Mouse (Mus musculus) embryonic facial prominence, embryonic 14.5 days (tissue): ENCODE data around the gene 2210011C24Rik. TPM values are rescaled to one million over a fixed set of nuclear protein-coding genes. Genes with fewer than 3 reads are reported as not detected.
A peak's percentile ranks its signal among the peaks of the same experiment; 100 is the strongest.

Experiments used
- ATAC-seq: fragments of 200-750 bp; cut with Nextera tagmentation; 2 replicates; pipeline ENCODE4 v1.8.0; 2017; ENCODE audit warnings: low read depth, moderate number of reproducible peaks, moderate TSS enrichment
- DNase-seq: peaks from one replicate; pipeline ENCODE4 v3.0.0-alpha.2; 2015; ENCODE audit warnings: low spot score
- H3K27ac ChIP-seq: fragments of 300-500 bp; sonication (generic); replicated peaks from 2 replicates; pipeline ENCODE4 v1.5.1; 2014; ENCODE audit warnings: low read depth, mild to moderate bottlenecking, low read length, moderate library complexity
- H3K27me3 ChIP-seq: fragments of 300-500 bp; sonication (generic); replicated peaks from 2 replicates; pipeline ENCODE4 v1.6.1; 2014; ENCODE audit warnings: low read length; ENCODE audit not compliant: control insufficient read depth, insufficient read depth
- H3K36me3 ChIP-seq: fragments of 300-500 bp; sonication (generic); 2 replicates; pipeline ENCODE4 v1.6.1; 2014; ENCODE audit warnings: low read length, mixed read lengths; ENCODE audit not compliant: control insufficient read depth, insufficient read depth
- H3K4me1 ChIP-seq: fragments of 300-500 bp; sonication (generic); 2 replicates; pipeline ENCODE4 v1.6.1; 2014; ENCODE audit warnings: antibody characterized with exemption, low read length; ENCODE audit not compliant: control insufficient read depth, insufficient read depth
- H3K4me2 ChIP-seq: fragments of 300-500 bp; sonication (generic); 2 replicates; pipeline ENCODE4 v1.6.1; 2014; ENCODE audit warnings: low read depth, mild to moderate bottlenecking, low read length, moderate library complexity, mixed read lengths
- H3K4me3 ChIP-seq: fragments of 300-500 bp; sonication (generic); 2 replicates; pipeline ENCODE4 v1.5.1; 2014; ENCODE audit warnings: low read depth, mild to moderate bottlenecking, low read length
- H3K9ac ChIP-seq: fragments of 300-500 bp; sonication (generic); 2 replicates; pipeline ENCODE4 v1.6.1; 2014; ENCODE audit warnings: low read depth, mild to moderate bottlenecking, low read length, moderate library complexity, mixed read lengths
- H3K9me3 ChIP-seq: fragments of 300-500 bp; sonication (generic); 2 replicates; pipeline ENCODE4 v1.6.1; 2016; ENCODE audit warnings: low read length; ENCODE audit not compliant: control insufficient read depth
- WGBS: fragments of 180-500 bp; shearing (Covaris S2); extraction: QIAGEN DNeasy Blood & Tissue Kit; methylation state at CpG from one replicate; pipeline ENCODE4 v1.1.7; 2014; 5-methylcytosine and 5-hydroxymethylcytosine counted together
- polyA plus RNA-seq: library from polyadenylated mRNA; unstranded; fragments of >200 nt; fragmentation: Nextera tagmentation; extraction: Ambion mirVana; gene quantifications from 2 replicates; pipeline ENCODE4 v1.2.1, GENCODE M21; 2014

Gene 2210011C24Rik
- polyA plus RNA-seq, 1 experiment from 2014 or later: 1.4 TPM

- Histone ChIP-seq H3K36me3 (no peaks in the 10 kb centered on the region), H3K4me1 (peaks cover 5% of the 10 kb centered on the region; the same call in 1 of the 2 replicates), H3K27me3 (0 out of 2 replicates have a peak, but pooled peaks cover 7% of the 10 kb centered on the region), H3K9me3 (no peaks in the 10 kb centered on the region), H3K9ac (peak overlapping the region; percentile 60), H3K4me2 (peak overlapping the region; percentile 82), H3K4me3 (peak overlapping the region; percentile 49), H3K27ac (no peak overlapping the region)
- peak; percentile 85 for ATAC-seq
- WGBS: 1% methylated on average over 32 of the region's 41 CpGs
- peak; percentile 90 for DNase-seq
Measured at GRCm38 (mm10) chr8:84025863-84026262, 13.9 kb upstream of the 2210011C24Rik start.

- ATAC-seq: no peak
- Histone ChIP-seq H3K36me3 (no peaks in the 10 kb centered on the region), H3K27ac (no peak overlapping the region), H3K4me1 (peaks cover 5% of the 10 kb centered on the region; the same call in 1 of the 2 replicates), H3K4me3 (no peak overlapping the region), H3K9me3 (no peaks in the 10 kb centered on the region), H3K9ac (no peak overlapping the region), H3K27me3 (0 out of 2 replicates have a peak, but pooled peaks cover 7% of the 10 kb centered on the region), H3K4me2 (no peak overlapping the region)
- no peak for DNase-seq
- WGBS: 21% methylated on average over 10 of the region's 10 CpGs
Measured at GRCm38 (mm10) chr8:84024171-84024570, 12.2 kb upstream of the 2210011C24Rik start.

GRCm38 (mm10) chr8:84023631-84024030 lies 11.7 kb upstream of the 2210011C24Rik start:
- Histone ChIP-seq H3K27ac (no peak overlapping the region), H3K36me3 (no peaks in the 10 kb centered on the region), H3K4me2 (no peak overlapping the region), H3K27me3 (0 out of 2 replicates have a peak, but pooled peaks cover 7% of the 10 kb centered on the region), H3K9me3 (no peaks in the 10 kb centered on the region), H3K9ac (no peak overlapping the region), H3K4me1 (peaks cover 5% of the 10 kb centered on the region; the same call in 1 of the 2 replicates), H3K4me3 (no peak overlapping the region)
- WGBS: 68% methylated on average over 1 of the region's 1 CpGs
- DNase-seq (no peak), ATAC-seq (no peak)

- WGBS: 28% methylated on average over 5 of the region's 5 CpGs
- no peak overlapping the region for H3K4me3 ChIP-seq
- H3K9me3 ChIP-seq: no peaks in the 10 kb centered on the region
- no peak overlapping the region for H3K27ac ChIP-seq
- peaks cover 5% of the 10 kb centered on the region; the same call in 1 of the 2 replicates for H3K4me1 ChIP-seq
- H3K4me2 ChIP-seq: no peak overlapping the region
- 0 out of 2 replicates have a peak, but pooled peaks cover 7% of the 10 kb centered on the region for H3K27me3 ChIP-seq
- ATAC-seq (no peak), DNase-seq (peak; percentile 52)
- no peak overlapping the region for H3K9ac ChIP-seq
- no peaks in the 10 kb centered on the region for H3K36me3 ChIP-seq
Measured at GRCm38 (mm10) chr8:84023085-84023484, 11.1 kb upstream of the 2210011C24Rik start.

GRCm38 (mm10) chr8:84021569-84021968 lies 9.6 kb upstream of the 2210011C24Rik start:
- Histone ChIP-seq H3K4me3 (0 out of 2 replicates have a peak overlapping the region, but pooled peaks have one; percentile 2), H3K27ac (no peak overlapping the region), H3K9me3 (no peaks in the 10 kb centered on the region), H3K36me3 (no peaks in the 10 kb centered on the region), H3K27me3 (0 out of 2 replicates have a peak, but pooled peaks cover 7% of the 10 kb centered on the region), H3K4me1 (peaks cover 5% of the 10 kb centered on the region; the same call in 1 of the 2 replicates), H3K4me2 (peak overlapping the region; percentile 25), H3K9ac (no peak overlapping the region)
- no peak for DNase-seq
- ATAC-seq: no peak; the same call in 1 of the 2 replicates
- WGBS: 50% methylated on average over 12 of the region's 12 CpGs

GRCm38 (mm10) chr8:84021096-84021495 lies 9.1 kb upstream of the 2210011C24Rik start, which contains the start of gene Palm3:
Gene Palm3, plus strand, starts transcription at chr8:84021471.
- peak; percentile 50; the same call in 1 of the 2 replicates for ATAC-seq
- Histone ChIP-seq H3K27me3 (0 out of 2 replicates have a peak, but pooled peaks cover 7% of the 10 kb centered on the region), H3K4me3 (0 out of 2 replicates have a peak within 1 kb of the TSS, but pooled peaks have one; percentile 2), H3K4me2 (peak within 1 kb of the TSS; percentile 25), H3K9me3 (no peaks in the 10 kb centered on the region), H3K36me3 (no peaks in the 10 kb centered on the region), H3K9ac (no peak within 1 kb of the TSS), H3K4me1 (0 out of 2 replicates have a peak, but pooled peaks cover 5% of the 10 kb centered on the region), H3K27ac (no peak within 1 kb of the TSS)
- no peak for DNase-seq
- whole genome bisulfite sequencing: 12% methylated on average over 18 of the region's 18 CpGs

GRCm38 (mm10) chr8:84019738-84020137 lies 7.8 kb upstream of the 2210011C24Rik start:
- 83% methylated on average over 9 of the region's 9 CpGs for WGBS
- DNase-seq: no peak
- Histone ChIP-seq H3K36me3 (no peaks in the 10 kb centered on the region), H3K9ac (no peak overlapping the region), H3K27ac (no peak overlapping the region), H3K4me2 (no peak overlapping the region), H3K9me3 (no peaks in the 10 kb centered on the region), H3K4me1 (0 out of 2 replicates have a peak, but pooled peaks cover 5% of the 10 kb centered on the region), H3K4me3 (no peak overlapping the region), H3K27me3 (0 out of 2 replicates have a peak, but pooled peaks cover 8% of the 10 kb centered on the region)
- ATAC-seq: no peak

- H3K4me3 ChIP-seq: no peak overlapping the region
- no peak for DNase-seq
- peaks cover 11% of the 10 kb centered on the region for H3K4me1 ChIP-seq
- ATAC-seq: no peak
- H3K9me3 ChIP-seq: no peaks in the 10 kb centered on the region
- no peak overlapping the region for H3K27ac ChIP-seq
- H3K27me3 ChIP-seq: peaks cover 33% of the 10 kb centered on the region
- 93% methylated on average over 5 of the region's 5 CpGs for WGBS
- no peaks in the 10 kb centered on the region for H3K36me3 ChIP-seq
- no peak overlapping the region for H3K9ac ChIP-seq
- no peak overlapping the region for H3K4me2 ChIP-seq
Measured at GRCm38 (mm10) chr8:84015833-84016232, 3.9 kb upstream of the 2210011C24Rik start.
